Mouse (Mus musculus): ENCODE data around the gene Ankrd23. TPM values are rescaled to one million over a fixed set of nuclear protein-coding genes. Genes with fewer than 3 reads are reported as not detected.

The Ankrd23 gene
- polyA plus RNA-seq, 1 experiment = 14.4 TPM

DNA sequence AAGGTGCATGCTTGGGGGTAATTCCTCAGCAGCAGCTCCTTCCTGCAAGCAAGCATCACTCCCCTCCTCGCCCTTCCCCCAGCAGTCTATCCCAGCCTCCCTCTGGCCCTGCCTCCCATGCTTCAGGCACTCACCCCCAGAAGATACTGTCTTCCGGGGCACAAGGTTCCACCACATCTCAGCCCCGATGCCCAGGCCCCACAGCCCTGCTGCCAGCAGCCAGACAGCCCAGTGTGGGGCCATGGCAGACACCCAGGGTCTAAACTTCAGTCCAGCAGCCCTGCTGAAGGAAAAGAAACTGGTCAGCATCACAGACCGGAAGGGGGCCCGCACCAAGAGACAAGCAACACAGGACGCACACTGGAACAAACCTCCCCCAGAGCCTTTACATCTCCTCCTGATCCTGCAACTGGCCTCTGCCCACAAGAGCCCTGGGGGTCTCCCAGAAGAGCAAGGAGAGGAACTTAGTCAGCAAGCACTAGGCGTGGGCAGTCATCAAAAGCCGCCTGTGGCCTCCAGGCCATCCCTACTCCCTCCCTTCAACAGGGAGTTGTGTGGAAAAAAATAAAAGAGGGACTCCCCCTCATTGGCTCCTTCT, 19.2 kb upstream of the Ankrd23 start:
- no peak for TF ChIP-seq POLR2A (IDR thresholded peaks at IDR 0.05; ENCODE audit: borderline replicate concordance, insufficient read depth, low read length)
- no peak for TF ChIP-seq CTCF (IDR thresholded peaks at IDR 0.05; ENCODE audit: borderline replicate concordance, insufficient read depth, low read depth, low read length)
- peak overlapping the region; percentile 84 for H3K27ac ChIP-seq (ENCODE audit: insufficient read depth, low read length)
- H3K27me3 ChIP-seq (ENCODE audit: control insufficient read depth, insufficient read depth, low read length) = no peaks in the 10 kb centered on the region
- WGBS = 6% methylated on average over 8 of the region's 8 CpGs
- DNase-seq = peak; percentile 58 to 68
- peaks cover 50% of the 10 kb centered on the region for H3K4me1 ChIP-seq (ENCODE audit: control insufficient read depth, insufficient read depth, low read length)
- H3K4me3 ChIP-seq (replicated peaks; ENCODE audit: insufficient read depth, low read depth, low read length) = peak overlapping the region; percentile 94

DNA sequence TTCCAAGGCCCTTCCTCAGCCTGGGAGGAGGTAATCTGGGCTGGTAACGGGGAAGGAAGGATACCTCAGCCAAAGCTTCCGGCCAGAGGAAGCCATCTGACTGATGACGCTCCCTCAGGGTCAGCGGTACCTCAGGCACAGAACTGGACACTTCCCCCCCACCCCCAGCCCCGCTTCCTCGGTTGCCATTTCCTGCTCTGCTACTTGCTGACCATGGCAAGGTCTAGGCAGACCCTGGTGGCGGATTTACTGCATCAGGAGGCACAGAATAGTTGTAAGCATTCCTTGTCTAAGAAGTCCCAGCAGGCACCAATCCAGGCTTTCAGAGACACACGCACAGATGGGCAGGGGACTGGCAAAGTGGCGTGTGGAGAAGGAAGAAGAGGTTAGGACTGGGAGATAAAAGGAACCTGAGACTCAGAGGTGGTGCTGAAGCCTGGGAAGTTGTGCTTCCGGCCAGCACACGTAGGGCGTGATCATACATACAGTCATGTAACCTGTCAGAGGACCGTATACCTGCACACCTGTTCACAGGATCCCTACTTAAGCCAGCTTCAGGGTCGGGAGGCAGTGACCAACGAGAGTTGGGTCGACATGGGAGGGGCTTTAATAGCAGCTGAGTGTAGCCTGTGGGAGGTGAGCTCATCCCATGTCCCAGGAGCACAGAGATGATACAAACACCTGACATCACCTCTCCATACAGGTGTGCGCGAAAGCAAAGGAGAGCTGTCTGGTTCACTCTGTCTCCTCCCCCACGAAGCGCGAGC, 18.1 kb upstream of the Ankrd23 start:
- peak in 1 of 2 experiments; percentile 35 for DNase-seq
- TF ChIP-seq CTCF (IDR thresholded peaks at IDR 0.05; ENCODE audit: borderline replicate concordance, insufficient read depth, low read depth, low read length) (no peak), POLR2A (IDR thresholded peaks at IDR 0.05; ENCODE audit: borderline replicate concordance, insufficient read depth, low read length) (no peak)
- peak overlapping the region; percentile 39 for H3K4me3 ChIP-seq (replicated peaks; ENCODE audit: insufficient read depth, low read depth, low read length)
- H3K4me1 ChIP-seq (ENCODE audit: control insufficient read depth, insufficient read depth, low read length) = peaks cover 56% of the 10 kb centered on the region
- 32% methylated on average over 21 of the region's 21 CpGs for WGBS
- no peaks in the 10 kb centered on the region for H3K27me3 ChIP-seq (ENCODE audit: control insufficient read depth, insufficient read depth, low read length)
- H3K27ac ChIP-seq (ENCODE audit: insufficient read depth, low read length) = peak overlapping the region; percentile 84

DNA sequence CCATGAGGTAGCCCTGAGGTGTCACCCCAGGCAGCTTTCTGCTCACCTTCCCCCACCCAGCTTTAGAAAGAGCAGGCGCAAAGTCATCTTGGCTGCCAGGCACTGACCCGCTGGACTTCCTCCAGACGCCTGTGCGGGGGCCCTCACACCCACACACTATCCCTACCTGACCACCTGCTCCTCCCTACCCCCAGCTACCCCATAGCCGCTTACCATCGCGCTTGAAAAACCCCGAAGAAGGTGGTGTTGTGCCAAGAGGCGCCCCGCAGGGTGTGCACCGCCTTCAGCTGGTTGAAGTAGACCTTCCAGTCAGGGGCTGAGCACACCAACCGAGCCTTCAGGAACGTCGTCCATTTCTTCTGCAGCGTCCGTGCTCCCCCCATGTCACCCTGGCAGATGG, 15.8 kb upstream of the Ankrd23 start:
- H3K27ac ChIP-seq (ENCODE audit: insufficient read depth, low read length) = peak overlapping the region; percentile 74
- H3K27me3 ChIP-seq (ENCODE audit: control insufficient read depth, insufficient read depth, low read length) = no peaks in the 10 kb centered on the region
- TF ChIP-seq POLR2A (IDR thresholded peaks at IDR 0.05; ENCODE audit: borderline replicate concordance, insufficient read depth, low read length) (0 out of 2 replicates have a peak, but pooled peaks have one; percentile 9), CTCF (IDR thresholded peaks at IDR 0.05; ENCODE audit: borderline replicate concordance, insufficient read depth, low read depth, low read length) (no peak)
- WGBS = 20% methylated on average over 16 of the region's 16 CpGs
- H3K4me1 ChIP-seq (ENCODE audit: control insufficient read depth, insufficient read depth, low read length) = peaks cover 56% of the 10 kb centered on the region
- peak overlapping the region; percentile 6 for H3K4me3 ChIP-seq (replicated peaks; ENCODE audit: insufficient read depth, low read depth, low read length)
- peak; percentile 89 for DNase-seq

DNA sequence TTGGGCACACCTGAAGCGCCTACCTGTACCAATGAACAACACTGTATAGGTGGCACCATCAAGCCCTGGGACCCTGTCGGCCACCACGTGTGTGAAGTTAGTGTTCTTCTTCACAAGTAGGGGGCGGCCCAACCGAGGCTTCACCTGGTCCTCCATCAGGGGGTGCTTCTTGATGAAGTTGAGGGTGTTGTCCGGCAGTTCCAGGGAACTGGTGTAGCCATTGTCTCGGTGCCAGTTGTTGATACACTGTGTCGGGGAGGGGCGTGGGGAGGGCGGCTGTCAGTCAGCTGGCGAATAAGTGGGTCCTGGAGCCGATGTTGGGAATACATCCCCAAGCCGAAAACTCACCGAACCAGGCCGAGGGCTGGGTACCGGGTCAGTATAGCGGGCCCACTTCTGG, 15.2 kb upstream of the Ankrd23 start:
- no peaks in the 10 kb centered on the region for H3K27me3 ChIP-seq (ENCODE audit: control insufficient read depth, insufficient read depth, low read length)
- DNase-seq = no peak
- H3K27ac ChIP-seq (ENCODE audit: insufficient read depth, low read length) = peak overlapping the region; percentile 74
- no peak for TF ChIP-seq CTCF (IDR thresholded peaks at IDR 0.05; ENCODE audit: borderline replicate concordance, insufficient read depth, low read depth, low read length)
- no peak for TF ChIP-seq POLR2A (IDR thresholded peaks at IDR 0.05; ENCODE audit: borderline replicate concordance, insufficient read depth, low read length)
- peaks cover 59% of the 10 kb centered on the region for H3K4me1 ChIP-seq (ENCODE audit: control insufficient read depth, insufficient read depth, low read length)
- H3K4me3 ChIP-seq (replicated peaks; ENCODE audit: insufficient read depth, low read depth, low read length) = no peak overlapping the region
- WGBS = 56% methylated on average over 17 of the region's 17 CpGs

DNA sequence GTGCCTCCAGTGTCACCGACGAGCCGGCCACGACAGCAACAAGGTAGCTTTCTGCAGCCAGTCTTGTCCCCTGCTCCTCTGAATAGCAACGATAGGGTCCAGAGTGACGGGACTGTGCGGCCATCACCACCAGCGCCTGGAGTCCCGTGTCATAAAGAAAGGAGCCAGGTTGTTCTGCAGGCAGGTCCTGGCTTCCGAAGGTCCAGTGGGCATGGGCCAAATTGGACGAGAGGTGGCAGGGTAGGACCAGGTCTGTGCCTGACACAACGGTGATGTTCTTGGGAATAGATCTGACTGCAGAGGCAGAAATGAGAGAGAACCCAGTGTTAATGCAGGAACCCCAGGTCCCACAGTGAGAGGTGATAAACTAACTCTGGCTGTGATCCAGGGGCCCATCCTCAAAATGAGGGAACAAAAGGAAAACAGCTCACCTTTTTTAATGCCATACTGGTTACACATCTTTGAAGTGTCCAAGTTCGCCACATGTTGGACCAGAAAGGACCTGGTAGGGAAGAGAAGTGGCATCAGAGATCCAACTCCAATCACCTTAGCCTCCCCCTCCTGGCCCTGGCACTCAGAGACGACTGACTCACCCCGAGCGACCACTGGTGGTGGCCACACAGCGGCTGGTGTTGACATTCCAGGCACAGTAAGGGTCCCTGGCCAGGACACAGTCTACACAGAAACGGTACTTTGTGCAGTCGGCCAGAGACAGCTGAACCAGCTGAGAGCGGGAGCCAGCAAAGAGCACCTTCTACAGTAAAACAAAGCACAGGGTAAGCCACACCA, 13.6 kb upstream of the Ankrd23 start:
- no peak overlapping the region for H3K27ac ChIP-seq (ENCODE audit: insufficient read depth, low read length)
- H3K4me3 ChIP-seq (replicated peaks; ENCODE audit: insufficient read depth, low read depth, low read length) = no peak overlapping the region
- peaks cover 53% of the 10 kb centered on the region for H3K4me1 ChIP-seq (ENCODE audit: control insufficient read depth, insufficient read depth, low read length)
- H3K27me3 ChIP-seq (ENCODE audit: control insufficient read depth, insufficient read depth, low read length) = no peaks in the 10 kb centered on the region
- DNase-seq = peak; percentile 71 to 76
- 34% methylated on average over 20 of the region's 20 CpGs for WGBS
- peak; percentile 77 for TF ChIP-seq CTCF (IDR thresholded peaks at IDR 0.05; ENCODE audit: borderline replicate concordance, insufficient read depth, low read depth, low read length)
- TF ChIP-seq POLR2A (IDR thresholded peaks at IDR 0.05; ENCODE audit: borderline replicate concordance, insufficient read depth, low read length) = no peak

DNA sequence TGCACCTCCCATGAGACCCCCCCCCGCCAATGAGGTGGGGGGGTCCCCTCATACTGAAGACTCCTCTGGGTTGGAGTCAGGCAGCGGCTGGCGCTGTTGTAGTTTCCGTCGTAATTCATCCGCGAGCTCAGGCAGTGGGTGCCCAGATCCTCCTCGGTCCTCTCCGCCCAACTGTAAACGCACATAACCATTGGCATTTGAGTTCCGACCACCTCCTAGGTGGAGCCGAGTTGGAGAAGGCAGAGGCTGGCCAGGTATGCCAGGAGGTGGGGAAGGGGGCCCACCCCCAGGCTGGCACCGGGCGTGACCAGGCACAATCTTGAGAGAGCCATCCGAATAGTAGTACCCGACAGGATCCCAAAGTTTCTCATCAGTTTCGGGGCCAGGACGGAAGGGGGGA, 12.8 kb upstream of the Ankrd23 start:
- WGBS = 62% methylated on average over 18 of the region's 18 CpGs
- TF ChIP-seq POLR2A (IDR thresholded peaks at IDR 0.05; ENCODE audit: borderline replicate concordance, insufficient read depth, low read length) (no peak), CTCF (IDR thresholded peaks at IDR 0.05; ENCODE audit: borderline replicate concordance, insufficient read depth, low read depth, low read length) (no peak)
- no peaks in the 10 kb centered on the region for H3K27me3 ChIP-seq (ENCODE audit: control insufficient read depth, insufficient read depth, low read length)
- H3K4me3 ChIP-seq (replicated peaks; ENCODE audit: insufficient read depth, low read depth, low read length) = no peak overlapping the region
- no peak for DNase-seq
- no peak overlapping the region for H3K27ac ChIP-seq (ENCODE audit: insufficient read depth, low read length)
- peaks cover 45% of the 10 kb centered on the region for H3K4me1 ChIP-seq (ENCODE audit: control insufficient read depth, insufficient read depth, low read length)

DNA sequence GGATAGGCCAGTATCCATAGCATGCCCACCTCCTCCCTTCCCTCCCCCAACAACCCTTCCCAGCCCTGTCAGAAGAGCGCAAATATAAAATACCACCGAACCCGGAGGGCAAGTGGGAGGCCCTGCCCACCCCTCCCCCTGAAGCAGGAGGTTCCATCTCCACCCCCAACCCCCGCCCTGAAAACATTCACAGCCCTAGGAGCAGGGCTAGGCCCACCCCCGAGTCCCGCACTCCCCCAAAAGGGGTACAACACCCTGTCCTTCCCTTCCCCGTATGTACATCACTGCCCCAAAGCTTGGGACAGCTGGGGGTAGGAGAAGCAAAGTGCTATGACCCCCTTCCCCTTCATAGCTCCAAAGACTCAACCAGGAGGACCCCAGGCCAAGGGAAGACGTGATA, 12.1 kb upstream of the Ankrd23 start:
- Histone ChIP-seq H3K27ac (ENCODE audit: insufficient read depth, low read length) (no peak overlapping the region), H3K27me3 (ENCODE audit: control insufficient read depth, insufficient read depth, low read length) (no peaks in the 10 kb centered on the region), H3K4me1 (ENCODE audit: control insufficient read depth, insufficient read depth, low read length) (peaks cover 41% of the 10 kb centered on the region), H3K4me3 (replicated peaks; ENCODE audit: insufficient read depth, low read depth, low read length) (no peak overlapping the region)
- 57% methylated on average over 8 of the region's 8 CpGs for WGBS
- DNase-seq = no peak
- TF ChIP-seq POLR2A (IDR thresholded peaks at IDR 0.05; ENCODE audit: borderline replicate concordance, insufficient read depth, low read length) (no peak), CTCF (IDR thresholded peaks at IDR 0.05; ENCODE audit: borderline replicate concordance, insufficient read depth, low read depth, low read length) (no peak)
